Mouse (Mus musculus) bone marrow macrophage, adult 2 months (primary cell): ENCODE measurements around the gene Gucy1a1.

Experiments used
- CTCF ChIP-seq: IDR thresholded peaks from 2 replicates; pipeline ENCODE4 v1.5.1; 2012; ENCODE audit warnings: low read depth, mild to moderate bottlenecking, low read length, moderate library complexity
- POLR2A ChIP-seq: IDR thresholded peaks from 2 replicates; pipeline ENCODE4 v1.6.1; 2012; ENCODE audit warnings: mild to moderate bottlenecking, low read depth, low read length, borderline replicate concordance

GRCm38 (mm10) chr3:82108951-82109350 lies 36.6 kb downstream of the Gucy1a1 start:
- TF ChIP-seq POLR2A (no peak), CTCF (no peak)
